Mouse (Mus musculus): Measurements from ENCODE around the gene C1qtnf1. TPM values are rescaled to one million over a fixed set of nuclear protein-coding genes. Genes with fewer than 3 reads are reported as not detected.

C1qtnf1 gene
- polyA plus RNA-seq, 1 experiment from 2014 or later, result 7.5 TPM

GRCm38 (mm10) chr11:118494001-118494737 lies 66.2 kb downstream of the C1qtnf1 start:
- no peak overlapping the region for H3K4me2 ChIP-seq (ENCODE audit: low read length)
- no peaks in the 10 kb centered on the region for H3K9me3 ChIP-seq (ENCODE audit: control insufficient read depth, low read length)
- H3K4me3 ChIP-seq (ENCODE audit: control insufficient read depth in 1 of 2, insufficient read depth in 1 of 2, low read depth in 1 of 2, low read length in 2 of 2), result no peak overlapping the region
- no peak for ATAC-seq (ENCODE audit: insufficient number of reproducible peaks, insufficient read depth, low FRiP score, low read depth)
- H3K27ac ChIP-seq (replicated peaks in 1 of 2; ENCODE audit: control insufficient read depth in 1 of 2, insufficient read depth in 1 of 2, low read depth in 2 of 2, low read length in 2 of 2), result no peak overlapping the region
- peaks cover 4% of the 10 kb centered on the region in 2 experiments; a peak in 2 of 4 replicates for H3K4me1 ChIP-seq (ENCODE audit: control insufficient read depth in 2 of 2, insufficient read depth in 2 of 2, low read length in 2 of 2)
- H3K9ac ChIP-seq (ENCODE audit: low read length), result no peak overlapping the region
- H3K27me3 ChIP-seq (ENCODE audit: control insufficient read depth, insufficient read depth, low read length), result peaks cover 11% of the 10 kb centered on the region
- no peaks in the 10 kb centered on the region for H3K36me3 ChIP-seq (ENCODE audit: control insufficient read depth, insufficient read depth, low read length)
- 68% methylated on average over 12 of the region's 12 CpGs for WGBS

- WGBS, result 28% methylated on average over 5 of the region's 5 CpGs
- Histone ChIP-seq H3K4me1 (ENCODE audit: control insufficient read depth in 2 of 2, insufficient read depth in 2 of 2, low read length in 2 of 2) (peaks cover 4% of the 10 kb centered on the region in 2 experiments; a peak in 2 of 4 replicates), H3K27ac (replicated peaks in 1 of 2; ENCODE audit: control insufficient read depth in 1 of 2, insufficient read depth in 1 of 2, low read depth in 2 of 2, low read length in 2 of 2) (no peak overlapping the region), H3K9me3 (ENCODE audit: control insufficient read depth, low read length) (no peaks in the 10 kb centered on the region), H3K4me2 (ENCODE audit: low read length) (no peak overlapping the region), H3K9ac (ENCODE audit: low read length) (no peak overlapping the region), H3K4me3 (ENCODE audit: control insufficient read depth in 1 of 2, insufficient read depth in 1 of 2, low read depth in 1 of 2, low read length in 2 of 2) (no peak overlapping the region), H3K27me3 (ENCODE audit: control insufficient read depth, insufficient read depth, low read length) (peaks cover 12% of the 10 kb centered on the region), H3K36me3 (ENCODE audit: control insufficient read depth, insufficient read depth, low read length) (no peaks in the 10 kb centered on the region)
- no peak for ATAC-seq (ENCODE audit: insufficient number of reproducible peaks, insufficient read depth, low FRiP score, low read depth)
Measured at GRCm38 (mm10) chr11:118495065-118495464, 67.1 kb downstream of the C1qtnf1 start.

GRCm38 (mm10) chr11:118496066-118496689 lies 68.2 kb downstream of the C1qtnf1 start:
- Histone ChIP-seq H3K4me1 (ENCODE audit: control insufficient read depth in 2 of 2, insufficient read depth in 2 of 2, low read length in 2 of 2) (peaks cover 0 to 2% of the 10 kb centered on the region in 2 experiments; a peak in 1 of 4 replicates), H3K4me3 (ENCODE audit: control insufficient read depth in 1 of 2, insufficient read depth in 1 of 2, low read depth in 1 of 2, low read length in 2 of 2) (no peak overlapping the region), H3K4me2 (ENCODE audit: low read length) (no peak overlapping the region), H3K27me3 (ENCODE audit: control insufficient read depth, insufficient read depth, low read length) (peaks cover 7% of the 10 kb centered on the region), H3K36me3 (ENCODE audit: control insufficient read depth, insufficient read depth, low read length) (no peaks in the 10 kb centered on the region), H3K9me3 (ENCODE audit: control insufficient read depth, low read length) (no peaks in the 10 kb centered on the region), H3K9ac (ENCODE audit: low read length) (no peak overlapping the region), H3K27ac (replicated peaks in 1 of 2; ENCODE audit: control insufficient read depth in 1 of 2, insufficient read depth in 1 of 2, low read depth in 2 of 2, low read length in 2 of 2) (no peak overlapping the region)
- ATAC-seq (ENCODE audit: insufficient number of reproducible peaks, insufficient read depth, low FRiP score, low read depth), result no peak
- 63% methylated on average over 20 of the region's 20 CpGs for WGBS

Other genes starting within 250 kb of the C1qtnf1 start
- gene Cyth1, start 179.6 kb upstream of the C1qtnf1 start, polyA plus RNA-seq (2014; fragmentation: Nextera tagmentation; extraction: Ambion mirVana), result 12.7 and 15.9 TPM in 2 replicates
- 9.1 and 11.5 TPM in 2 replicates for gene Usp36, start 138.0 kb upstream of the C1qtnf1 start, polyA plus RNA-seq (2014; fragmentation: Nextera tagmentation; extraction: Ambion mirVana)
- 0.28 and 0.45 TPM in 2 replicates for gene Cep295nl, start 85.7 kb upstream of the C1qtnf1 start, polyA plus RNA-seq (2014; fragmentation: Nextera tagmentation; extraction: Ambion mirVana)
- gene Timp2, start 72.5 kb upstream of the C1qtnf1 start, polyA plus RNA-seq (2014; fragmentation: Nextera tagmentation; extraction: Ambion mirVana), result 87.6 and 99.2 TPM in 2 replicates
- 7.2 and 12.7 TPM in 2 replicates for gene Lgals3bp, start 26.1 kb upstream of the C1qtnf1 start, polyA plus RNA-seq (2014; fragmentation: Nextera tagmentation; extraction: Ambion mirVana)
- 12.0 and 19.2 TPM in 2 replicates for gene Cant1, start 9.1 kb upstream of the C1qtnf1 start, polyA plus RNA-seq (2014; fragmentation: Nextera tagmentation; extraction: Ambion mirVana)
- gene Engase, start 48.6 kb downstream of the C1qtnf1 start, polyA plus RNA-seq (2014; fragmentation: Nextera tagmentation; extraction: Ambion mirVana), result 3.1 and 4.8 TPM in 2 replicates